Mouse (Mus musculus) heart, embryonic 16.5 days (tissue): ENCODE data around the gene Abcb9. TPM values are rescaled to one million over a fixed set of nuclear protein-coding genes. Genes with fewer than 3 reads are reported as not detected.

Experiments used
- ATAC-seq: fragments of 200-750 bp; cut with Nextera tagmentation; replicated peaks from 2 replicates; pipeline ENCODE4 v1.8.0; 2017; ENCODE audit warnings: moderate number of reproducible peaks; ENCODE audit not compliant: insufficient read depth, low FRiP score; ENCODE audit errors: extremely low read depth
- H3K27ac ChIP-seq: fragments of 300-500 bp; sonication (generic); 2 replicates; pipeline ENCODE4 v1.5.1; 2014; ENCODE audit warnings: mild to moderate bottlenecking, low read length, control low read depth, moderate library complexity
- H3K27me3 ChIP-seq: fragments of 300-500 bp; sonication (generic); 2 replicates; pipeline ENCODE4 v1.6.1; 2014; ENCODE audit warnings: low read length, mixed read lengths; ENCODE audit not compliant: control insufficient read depth, insufficient read depth
- H3K36me3 ChIP-seq: fragments of 300-500 bp; sonication (generic); 2 replicates; pipeline ENCODE4 v1.6.1; 2014; ENCODE audit not compliant: control insufficient read depth, insufficient read depth
- H3K4me1 ChIP-seq: fragments of 300-500 bp; sonication (generic); 2 replicates; pipeline ENCODE4 v1.6.1; 2014; ENCODE audit warnings: low read length, mixed read lengths; ENCODE audit not compliant: control insufficient read depth, insufficient read depth
- H3K4me2 ChIP-seq: fragments of 300-500 bp; sonication (generic); 2 replicates; pipeline ENCODE4 v1.6.1; 2014; ENCODE audit warnings: low read depth, mild to moderate bottlenecking, control low read depth, low read length
- H3K4me3 ChIP-seq: fragments of 300-500 bp; sonication (generic); 2 replicates; pipeline ENCODE4 v1.5.1; 2014; ENCODE audit warnings: mild to moderate bottlenecking, control low read depth, low read length
- H3K9ac ChIP-seq: fragments of 300-500 bp; sonication (generic); 2 replicates; pipeline ENCODE4 v1.6.1; 2014; ENCODE audit warnings: low read length, control low read depth
- H3K9me3 ChIP-seq: fragments of 300-500 bp; sonication (generic); replicated peaks from 2 replicates; pipeline ENCODE4 v1.6.1; 2016; ENCODE audit warnings: low read length; ENCODE audit not compliant: control insufficient read depth
- WGBS: fragments of 180-500 bp; shearing (Covaris S2); extraction: QIAGEN DNeasy Blood & Tissue Kit; methylation state at CpG from one replicate; pipeline ENCODE4 v1.1.7; 2014; 5-methylcytosine and 5-hydroxymethylcytosine counted together
- polyA plus RNA-seq: library from polyadenylated mRNA; unstranded; fragments of >200 nt; fragmentation: Nextera tagmentation; extraction: Ambion mirVana; gene quantifications from 2 replicates; pipeline ENCODE4 v1.2.1, GENCODE M21; 2015

Gene Abcb9
- polyA plus RNA-seq, 1 experiment from 2014 or later = 7.2 TPM

DNA sequence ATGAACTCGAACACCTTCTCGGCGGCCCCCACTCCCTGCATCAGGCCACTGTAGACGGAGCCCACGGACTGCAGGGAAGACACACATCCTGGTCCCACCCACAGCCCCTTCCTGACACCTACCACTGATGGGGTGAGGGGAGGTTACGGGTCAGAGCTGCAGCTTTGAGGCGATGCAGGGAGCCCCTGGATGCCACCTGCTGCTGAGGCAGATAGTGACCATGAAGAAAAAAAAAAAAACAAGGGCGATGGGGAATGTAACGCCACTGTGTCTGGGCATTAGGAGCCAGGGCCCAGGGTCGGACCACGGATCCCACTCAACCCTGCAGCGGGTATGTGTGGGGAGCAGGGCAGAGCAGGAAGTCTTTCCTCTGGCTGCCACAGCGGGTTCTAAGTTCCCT lies 18.4 kb downstream of the Abcb9 start:
- 82% methylated on average over 13 of the region's 13 CpGs for WGBS
- no peak overlapping the region for H3K27ac ChIP-seq
- ATAC-seq = no peak
- H3K4me2 ChIP-seq = no peak overlapping the region
- no peak overlapping the region for H3K4me3 ChIP-seq
- no peaks in the 10 kb centered on the region for H3K36me3 ChIP-seq
- no peak overlapping the region for H3K9ac ChIP-seq
- peaks cover 27% of the 10 kb centered on the region for H3K4me1 ChIP-seq
- no peaks in the 10 kb centered on the region for H3K27me3 ChIP-seq
- H3K9me3 ChIP-seq = no peaks in the 10 kb centered on the region

DNA sequence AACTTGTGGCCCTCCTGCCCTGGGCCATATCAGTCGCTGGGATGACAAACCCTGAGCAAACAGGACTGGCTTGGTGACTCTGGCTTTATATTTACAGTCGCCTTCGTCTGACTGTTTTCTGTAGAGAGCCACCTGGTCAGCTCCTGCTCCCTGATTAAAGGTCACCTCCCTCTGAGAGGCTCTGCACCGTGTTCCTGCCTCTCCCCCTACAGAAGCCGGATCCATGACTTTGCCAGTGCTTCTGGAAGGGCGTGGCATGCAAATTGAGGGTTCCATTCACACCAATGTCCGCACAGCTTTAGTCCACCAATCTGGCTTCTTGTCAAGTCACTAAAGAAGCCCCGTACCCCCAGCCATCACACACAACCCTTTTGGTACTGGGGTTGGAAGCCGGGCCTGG lies 19.0 kb downstream of the Abcb9 start:
- Histone ChIP-seq H3K9ac (no peak overlapping the region), H3K4me1 (peaks cover 27% of the 10 kb centered on the region), H3K36me3 (no peaks in the 10 kb centered on the region), H3K27me3 (no peaks in the 10 kb centered on the region), H3K4me2 (peak overlapping the region; percentile 6; the same call in 1 of the 2 replicates), H3K27ac (no peak overlapping the region; the same call in 1 of the 2 replicates), H3K9me3 (no peaks in the 10 kb centered on the region), H3K4me3 (no peak overlapping the region)
- 57% methylated on average over 9 of the region's 9 CpGs for WGBS
- no peak for ATAC-seq

DNA sequence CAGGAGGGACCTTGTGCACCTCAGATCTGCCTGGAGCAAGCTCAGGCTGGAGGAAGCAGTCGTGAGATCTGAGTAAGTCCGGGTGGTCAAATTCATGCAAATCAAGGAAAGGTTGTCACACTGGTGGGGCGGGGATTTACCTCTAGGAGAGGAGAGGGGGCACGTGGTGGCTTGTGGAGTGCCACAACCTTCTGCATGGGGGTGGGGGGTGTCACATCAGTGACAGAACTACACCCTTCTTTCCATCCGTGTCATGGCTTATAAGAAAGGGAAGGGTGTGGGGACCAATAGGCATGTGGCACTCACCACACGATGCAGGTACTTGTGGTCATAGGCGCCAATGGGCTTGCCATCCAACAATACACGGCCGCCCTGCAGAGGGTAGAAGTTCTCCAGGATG lies 19.9 kb downstream of the Abcb9 start:
- ATAC-seq = no peak
- 71% methylated on average over 9 of the region's 9 CpGs for WGBS
- Histone ChIP-seq H3K27ac (peak overlapping the region; percentile 50; the same call in 1 of the 2 replicates), H3K4me3 (no peak overlapping the region; the same call in 1 of the 2 replicates), H3K27me3 (no peaks in the 10 kb centered on the region), H3K9ac (no peak overlapping the region; the same call in 1 of the 2 replicates), H3K9me3 (no peaks in the 10 kb centered on the region), H3K4me2 (no peak overlapping the region), H3K36me3 (no peaks in the 10 kb centered on the region), H3K4me1 (peaks cover 27% of the 10 kb centered on the region)

DNA sequence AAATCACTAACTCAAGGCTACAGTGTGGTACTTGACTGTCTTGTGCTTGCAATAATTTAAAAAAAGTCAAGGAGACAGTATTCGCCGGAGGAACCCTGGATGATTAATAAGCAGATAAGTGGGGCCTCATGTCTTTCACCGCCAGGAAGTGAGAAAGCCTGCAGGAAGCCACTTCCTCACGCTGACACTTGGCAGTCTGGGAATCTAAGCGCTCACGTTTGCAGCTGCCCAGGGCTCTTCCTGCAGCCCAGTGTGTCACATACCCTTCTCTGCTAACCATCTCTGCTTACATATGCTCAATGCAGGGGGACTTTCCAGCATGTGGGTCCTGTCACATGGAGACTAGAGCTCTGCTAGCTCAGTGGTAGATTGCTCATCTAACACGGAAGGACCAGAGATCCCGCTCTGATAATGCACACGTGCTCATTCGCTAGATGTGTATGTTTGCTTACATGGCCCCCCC lies 20.7 kb downstream of the Abcb9 start:
- Histone ChIP-seq H3K4me3 (no peak overlapping the region), H3K4me2 (no peak overlapping the region), H3K9ac (no peak overlapping the region), H3K4me1 (peaks cover 24% of the 10 kb centered on the region), H3K27ac (peak overlapping the region; percentile 50; the same call in 1 of the 2 replicates), H3K27me3 (no peaks in the 10 kb centered on the region), H3K36me3 (no peaks in the 10 kb centered on the region), H3K9me3 (no peaks in the 10 kb centered on the region)
- ATAC-seq = no peak
- 34% methylated on average over 10 of the region's 10 CpGs for WGBS

DNA sequence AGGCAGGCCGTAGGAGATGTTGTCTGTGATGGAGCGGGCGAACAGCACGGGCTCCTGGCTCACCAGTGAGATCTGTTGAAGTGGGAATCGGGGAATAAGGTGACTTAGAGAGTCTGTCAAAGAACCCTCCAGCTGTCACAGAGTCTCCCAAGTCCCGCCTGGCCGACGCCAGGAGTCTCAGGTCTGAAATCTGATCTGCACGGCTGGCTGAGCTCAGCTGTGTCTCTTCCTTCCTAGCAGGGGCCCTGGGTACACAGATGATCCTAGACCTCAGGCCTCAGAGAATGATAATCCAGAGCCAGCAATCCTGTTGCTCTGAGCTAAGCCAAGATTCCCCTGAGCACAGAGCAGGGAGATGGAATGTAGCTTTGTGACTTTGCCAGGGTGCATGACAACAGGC lies 21.9 kb downstream of the Abcb9 start:
- no peaks in the 10 kb centered on the region for H3K36me3 ChIP-seq
- H3K9me3 ChIP-seq = no peaks in the 10 kb centered on the region
- 0 out of 2 replicates have a peak overlapping the region, but pooled peaks have one; percentile 20 for H3K9ac ChIP-seq
- whole genome bisulfite sequencing = 53% methylated on average over 9 of the region's 9 CpGs
- H3K27ac ChIP-seq = no peak overlapping the region; the same call in 1 of the 2 replicates
- H3K27me3 ChIP-seq = no peaks in the 10 kb centered on the region
- no peak overlapping the region for H3K4me2 ChIP-seq
- H3K4me1 ChIP-seq = peaks cover 19% of the 10 kb centered on the region
- no peak for ATAC-seq
- no peak overlapping the region for H3K4me3 ChIP-seq

DNA sequence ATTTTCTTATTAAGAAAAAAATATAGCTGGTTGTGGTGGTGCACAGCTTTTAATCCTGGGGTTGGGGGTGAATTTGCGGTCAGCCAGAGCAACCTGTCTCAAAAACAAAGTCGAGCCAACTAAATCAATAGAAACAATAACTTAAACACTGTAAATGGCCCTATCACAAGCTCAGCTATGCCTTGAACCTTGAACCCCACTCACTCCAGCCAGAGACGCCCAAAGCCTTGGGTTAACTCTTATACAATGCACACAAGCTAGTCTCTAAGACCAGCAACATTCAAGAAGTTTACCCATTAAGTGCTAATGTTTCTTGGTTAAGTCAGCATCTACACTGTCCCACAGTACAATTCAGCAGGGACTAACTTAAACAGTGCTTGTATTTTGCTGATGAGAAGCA lies 25.9 kb downstream of the Abcb9 start:
- Histone ChIP-seq H3K4me1 (peaks cover 9% of the 10 kb centered on the region), H3K27me3 (no peaks in the 10 kb centered on the region), H3K9ac (no peak overlapping the region), H3K36me3 (no peaks in the 10 kb centered on the region), H3K27ac (no peak overlapping the region), H3K4me3 (no peak overlapping the region), H3K4me2 (no peak overlapping the region), H3K9me3 (no peaks in the 10 kb centered on the region)
- ATAC-seq = no peak
- WGBS = 87% methylated on average over 3 of the region's 3 CpGs

DNA sequence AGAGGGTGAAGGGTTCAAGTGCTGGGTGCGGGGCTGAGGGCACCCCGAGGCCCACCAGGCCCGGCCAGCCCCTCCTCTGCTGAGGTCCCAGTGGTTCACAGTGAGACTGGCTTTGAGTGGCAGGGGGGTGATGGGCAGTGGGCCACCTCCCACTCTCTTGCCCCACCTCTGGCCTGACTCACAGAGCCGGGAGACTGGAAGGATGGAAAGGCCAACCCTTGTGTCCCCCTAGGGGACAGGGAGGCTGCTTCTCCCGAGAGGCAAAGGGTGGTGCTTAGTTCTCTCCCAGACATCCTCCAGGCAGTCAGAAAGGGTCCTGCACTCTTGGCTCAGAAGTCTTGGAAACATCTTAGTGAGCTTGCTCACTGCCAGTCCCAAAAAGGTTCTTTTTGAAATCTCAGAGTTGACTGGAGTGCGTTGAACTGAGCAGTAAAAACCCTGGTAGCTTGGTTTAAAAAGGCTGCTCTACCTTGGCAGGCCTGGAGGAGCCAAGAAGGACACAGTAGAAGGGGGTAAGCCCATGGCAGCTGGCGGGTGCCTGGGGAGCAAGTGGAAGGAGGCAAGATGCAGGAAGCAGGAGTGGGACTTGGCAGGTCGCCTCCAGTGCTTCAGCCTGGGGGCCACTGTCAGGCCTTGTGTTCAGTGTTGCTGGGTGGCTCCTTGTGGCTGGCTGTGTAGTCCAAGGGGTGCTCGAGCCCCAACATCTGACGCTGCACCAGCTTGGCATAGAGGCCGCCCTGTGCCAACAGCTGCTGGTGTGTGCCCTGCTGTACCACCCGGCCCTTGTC lies 33.4 kb downstream of the Abcb9 start:
- 73% methylated on average over 12 of the region's 12 CpGs for WGBS
- no peak for ATAC-seq
- Histone ChIP-seq H3K4me3 (no peak overlapping the region), H3K27ac (no peak overlapping the region), H3K9ac (no peak overlapping the region), H3K27me3 (no peaks in the 10 kb centered on the region), H3K9me3 (no peaks in the 10 kb centered on the region), H3K4me2 (no peak overlapping the region), H3K36me3 (no peaks in the 10 kb centered on the region), H3K4me1 (no peaks in the 10 kb centered on the region)

DNA sequence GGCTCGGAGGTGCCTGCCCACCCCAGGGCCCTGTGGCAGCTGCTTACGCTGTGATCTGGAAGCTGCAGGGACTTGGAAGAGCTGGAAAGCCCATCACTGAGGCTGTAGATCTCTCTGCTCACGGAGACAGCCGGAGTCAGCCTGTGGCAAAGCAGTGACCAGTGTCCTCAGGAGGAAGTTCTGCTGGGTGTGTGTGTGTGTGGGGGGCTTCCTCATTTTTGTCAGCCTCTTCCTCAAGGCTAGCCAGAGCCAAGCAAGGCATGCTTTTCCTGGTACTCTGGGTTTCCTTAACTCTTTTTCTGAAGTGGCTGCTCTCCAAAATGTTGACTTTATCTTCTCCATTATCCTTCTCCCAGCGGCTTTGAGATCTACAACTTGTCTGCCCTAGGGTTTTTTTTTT lies 35.9 kb downstream of the Abcb9 start:
- no peaks in the 10 kb centered on the region; the same call in 1 of the 2 replicates for H3K9me3 ChIP-seq
- 0 out of 2 replicates have a peak, but pooled peaks have one; percentile 52 for ATAC-seq
- no peak overlapping the region for H3K4me2 ChIP-seq
- 41% methylated on average over 5 of the region's 5 CpGs for WGBS
- no peak overlapping the region for H3K4me3 ChIP-seq
- no peaks in the 10 kb centered on the region for H3K36me3 ChIP-seq
- no peak overlapping the region for H3K9ac ChIP-seq
- H3K27ac ChIP-seq = peak overlapping the region; percentile 53
- H3K4me1 ChIP-seq = no peaks in the 10 kb centered on the region
- H3K27me3 ChIP-seq = no peaks in the 10 kb centered on the region

DNA sequence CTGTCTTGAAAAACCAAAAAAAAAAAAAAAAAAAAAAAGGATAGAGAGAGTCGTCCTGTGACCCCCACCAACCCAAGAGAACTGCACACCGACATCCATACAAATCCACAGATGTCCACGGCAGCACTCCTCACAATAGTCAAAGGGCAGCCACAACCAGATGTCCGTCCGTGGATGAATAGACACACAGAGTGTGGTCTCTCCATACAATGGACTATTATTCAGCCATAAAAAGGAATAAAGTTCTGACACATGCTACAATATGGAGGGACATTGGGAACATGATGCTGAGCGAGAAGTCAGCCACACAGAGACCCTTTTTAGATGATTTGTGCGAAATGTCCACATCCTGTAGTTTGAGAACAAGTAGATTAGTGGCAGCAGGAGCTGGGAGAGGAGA lies 36.8 kb downstream of the Abcb9 start:
- Histone ChIP-seq H3K9ac (no peak overlapping the region), H3K4me2 (no peak overlapping the region), H3K4me3 (no peak overlapping the region), H3K9me3 (no peaks in the 10 kb centered on the region; the same call in 1 of the 2 replicates), H3K27ac (no peak overlapping the region), H3K27me3 (no peaks in the 10 kb centered on the region), H3K36me3 (no peaks in the 10 kb centered on the region), H3K4me1 (no peaks in the 10 kb centered on the region)
- ATAC-seq = no peak
- 90% methylated on average over 7 of the region's 7 CpGs for WGBS
